Mouse (Mus musculus) liver (tissue): ENCODE data around the gene Ctdspl2.

Source experiments
- DNase-seq: peaks from one replicate; pipeline ENCODE4 v3.0.0-alpha.2; 2020; ENCODE audit warnings: mixed read lengths

Ctdspl2 gene

DNA sequence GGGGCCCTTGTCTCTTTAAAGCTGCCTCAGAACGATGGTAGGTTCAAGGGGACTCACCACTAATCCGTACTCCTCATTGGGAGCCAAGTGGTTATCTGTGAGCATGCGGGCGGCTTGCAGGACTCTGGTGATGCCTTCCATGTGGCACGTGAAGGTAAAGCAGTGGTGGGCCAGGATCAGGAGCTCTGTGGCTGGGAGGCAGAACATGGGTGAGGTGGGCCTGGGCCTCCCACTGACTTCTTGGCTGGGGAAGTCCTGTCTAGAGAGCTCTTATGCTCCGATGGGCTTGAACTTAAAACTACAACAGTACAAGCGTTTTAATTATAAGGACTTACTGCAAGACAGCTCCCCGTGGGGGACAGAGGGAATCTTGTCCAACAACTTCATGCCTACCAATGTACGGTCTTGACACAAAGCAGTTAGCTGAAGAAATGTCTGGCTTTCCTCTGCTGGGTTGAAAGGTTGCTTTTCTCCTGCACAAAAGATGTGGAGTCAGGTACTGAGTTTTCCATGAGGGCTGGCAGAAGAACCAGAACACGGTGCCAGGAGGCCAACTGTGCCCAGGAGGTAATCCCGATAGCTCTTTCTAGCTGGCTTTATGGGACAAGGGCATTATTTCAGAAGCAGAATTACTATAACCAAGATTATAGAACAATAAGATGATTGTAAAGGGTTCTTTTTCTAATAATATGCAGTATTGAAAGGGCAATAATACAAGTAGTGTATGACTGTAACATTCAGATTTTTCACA lies 103.7 kb downstream of the Ctdspl2 start:
- no peak for DNase-seq
